Mouse (Mus musculus) limb, embryonic 14.5 days (tissue): ENCODE data around the gene Klhdc3. TPM values are rescaled to one million over a fixed set of nuclear protein-coding genes. Genes with fewer than 3 reads are reported as not detected.
A peak's percentile ranks its signal among the peaks of the same experiment; 100 is the strongest.

Experiments used
- ATAC-seq: fragments of 200-750 bp; cut with Nextera tagmentation; 2 replicates; pipeline ENCODE4 v1.8.0; 2017; ENCODE audit warnings: low read depth, moderate number of reproducible peaks, moderate TSS enrichment; ENCODE audit not compliant: low FRiP score
- DNase-seq: peaks from one replicate; pipeline ENCODE4 v3.0.0-alpha.2; 2015; ENCODE audit warnings: low spot score
- H3K27ac ChIP-seq: fragments of 300-500 bp; sonication (generic); replicated peaks from 2 replicates; pipeline ENCODE4 v1.5.1; 2014; ENCODE audit warnings: low read depth, mild to moderate bottlenecking, low read length, moderate library complexity, mixed read lengths
- H3K27me3 ChIP-seq: fragments of 300-500 bp; sonication (generic); 2 replicates; pipeline ENCODE4 v1.6.1; 2014; ENCODE audit warnings: low read length, mixed read lengths; ENCODE audit not compliant: control insufficient read depth, insufficient read depth
- H3K36me3 ChIP-seq: fragments of 300-500 bp; sonication (generic); 2 replicates; pipeline ENCODE4 v1.6.1; 2014; ENCODE audit warnings: mild to moderate bottlenecking, low read length, moderate library complexity, mixed read lengths; ENCODE audit not compliant: control insufficient read depth, insufficient read depth
- H3K4me1 ChIP-seq: fragments of 300-500 bp; sonication (generic); 2 replicates; pipeline ENCODE4 v1.6.1; 2014; ENCODE audit warnings: antibody characterized with exemption, low read length, mixed read lengths; ENCODE audit not compliant: control insufficient read depth, insufficient read depth
- H3K4me2 ChIP-seq: fragments of 300-500 bp; sonication (generic); replicated peaks from 2 replicates; pipeline ENCODE4 v1.6.1; 2014; ENCODE audit warnings: low read depth, mild to moderate bottlenecking, low read length, moderate library complexity; ENCODE audit not compliant: severe bottlenecking
- H3K4me3 ChIP-seq: fragments of 300-500 bp; sonication (generic); replicated peaks from 2 replicates; pipeline ENCODE4 v1.5.1; 2014; ENCODE audit warnings: low read length
- H3K9ac ChIP-seq: fragments of 300-500 bp; sonication (generic); 2 replicates; pipeline ENCODE4 v1.6.1; 2014; ENCODE audit warnings: mild to moderate bottlenecking, low read depth, low read length, moderate library complexity; ENCODE audit not compliant: severe bottlenecking
- H3K9me3 ChIP-seq: fragments of 300-500 bp; sonication (generic); 2 replicates; pipeline ENCODE4 v1.6.1; 2016; ENCODE audit warnings: low read length; ENCODE audit not compliant: control insufficient read depth
- POLR2A ChIP-seq: fragments of 200-500 bp; IDR thresholded peaks from 2 replicates; pipeline ENCODE4 v1.8.0; 2012; ENCODE audit warnings: inconsistent platforms, mild to moderate bottlenecking, moderate library complexity, borderline replicate concordance; ENCODE audit not compliant: insufficient read depth, insufficient read length; ENCODE audit errors: extremely low read depth
- WGBS: fragments of 180-500 bp; shearing (Covaris S2); extraction: QIAGEN DNeasy Blood & Tissue Kit; methylation state at CpG from one replicate; pipeline ENCODE4 v1.1.7; 2014; 5-methylcytosine and 5-hydroxymethylcytosine counted together
- polyA plus RNA-seq, 2 experiments: library from polyadenylated mRNA; depleted of rRNA in 1 of 2; stranded (reverse) in 1 of 2; unstranded in 1 of 2; fragments of >200 nt; fragmentation: Nextera tagmentation in 1 of 2; extraction: Ambion mirVana in 1 of 2; gene quantifications; 2 replicates each; pipeline versions ENCODE4 v1.2.1 to v1.2.3; 2012 to 2014

Gene Klhdc3
- polyA plus RNA-seq, 2 experiments: 122 to 137 TPM

GRCm38 (mm10) chr17:46678416-46678815 is 2.3 kb downstream of the Klhdc3 start, which contains the start of gene Mea1:
TSS of gene Mea1 (plus strand) at chr17:46678793.
- no peak for DNase-seq
- peak within 1 kb of the TSS; percentile 63 for H3K4me2 ChIP-seq
- H3K4me3 ChIP-seq: peak within 1 kb of the TSS; percentile 87
- no peak for ATAC-seq
- H3K4me1 ChIP-seq: peaks cover 23% of the 10 kb centered on the region
- H3K9ac ChIP-seq: peak within 1 kb of the TSS; percentile 73
- no peaks in the 10 kb centered on the region for H3K9me3 ChIP-seq
- no peak within 1 kb of the TSS for H3K27ac ChIP-seq
- no peaks in the 10 kb centered on the region for H3K27me3 ChIP-seq
- WGBS: 100% methylated on average over 7 of the region's 9 CpGs
- TF ChIP-seq POLR2A: no peak
- peaks cover 46% of the 10 kb centered on the region for H3K36me3 ChIP-seq

DNA sequence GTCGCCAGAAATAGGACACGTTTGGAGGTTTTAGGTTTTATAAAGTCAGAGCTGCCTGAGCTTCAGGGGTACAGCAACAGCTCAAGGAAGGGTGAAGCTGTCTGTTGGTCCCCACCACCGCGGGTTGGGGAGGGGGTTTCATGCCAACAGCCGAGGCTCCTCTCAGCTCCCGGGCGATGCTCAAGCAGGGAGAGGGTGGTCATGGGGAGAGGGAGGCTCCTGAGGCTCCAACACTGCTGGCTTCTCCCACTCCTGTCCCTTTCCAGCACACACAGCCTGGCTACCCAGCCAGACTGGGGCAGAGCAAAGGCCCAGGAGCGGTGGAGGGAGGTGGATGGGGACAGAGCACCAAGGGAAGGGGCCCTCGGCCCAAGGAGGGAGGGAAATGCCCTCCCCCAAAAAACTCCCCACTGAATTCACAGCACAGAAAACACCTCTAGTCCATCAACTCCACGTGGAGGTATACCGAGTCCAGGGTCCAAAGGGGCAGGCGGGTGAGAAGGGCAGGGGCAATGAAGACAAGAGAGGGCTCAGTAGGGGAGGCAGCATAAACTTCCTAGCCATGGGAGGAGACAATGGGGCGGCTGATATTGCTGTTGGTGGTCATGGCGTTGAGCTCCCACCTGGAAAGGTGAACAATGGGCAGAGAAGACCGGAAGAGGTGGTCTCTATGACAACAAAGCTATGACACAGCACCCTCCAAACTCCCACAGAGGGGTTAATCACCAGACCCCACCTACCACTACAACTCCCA is 6.0 kb downstream of the Klhdc3 start:
- H3K9ac ChIP-seq: peak overlapping the region; percentile 73
- WGBS: 21% methylated on average over 15 of the region's 15 CpGs
- H3K4me1 ChIP-seq: peaks cover 24% of the 10 kb centered on the region
- TF ChIP-seq POLR2A: no peak
- peak overlapping the region; percentile 87 for H3K27ac ChIP-seq
- H3K4me3 ChIP-seq: peak overlapping the region; percentile 66
- H3K9me3 ChIP-seq: no peaks in the 10 kb centered on the region
- peaks cover 53% of the 10 kb centered on the region for H3K36me3 ChIP-seq
- ATAC-seq (peak; percentile 23; the same call in 1 of the 2 replicates), DNase-seq (no peak)
- H3K4me2 ChIP-seq: peak overlapping the region; percentile 66
- H3K27me3 ChIP-seq: no peaks in the 10 kb centered on the region

GRCm38 (mm10) chr17:46673850-46674529 is 6.7 kb downstream of the Klhdc3 start, which contains the start of gene Rrp36:
TSS of gene Rrp36 (minus strand) at chr17:46674352.
- Histone ChIP-seq H3K4me1 (peaks cover 17% of the 10 kb centered on the region), H3K4me3 (peak within 1 kb of the TSS; percentile 66), H3K9me3 (no peaks in the 10 kb centered on the region), H3K27ac (peak within 1 kb of the TSS; percentile 87), H3K36me3 (peaks cover 60% of the 10 kb centered on the region), H3K4me2 (peak within 1 kb of the TSS; percentile 66), H3K27me3 (no peaks in the 10 kb centered on the region), H3K9ac (peak within 1 kb of the TSS; percentile 73)
- DNase-seq: peak; percentile 94
- no peak for TF ChIP-seq POLR2A
- ATAC-seq: peak; percentile 91
- whole genome bisulfite sequencing: 1% methylated on average over 42 of the region's 43 CpGs

DNA sequence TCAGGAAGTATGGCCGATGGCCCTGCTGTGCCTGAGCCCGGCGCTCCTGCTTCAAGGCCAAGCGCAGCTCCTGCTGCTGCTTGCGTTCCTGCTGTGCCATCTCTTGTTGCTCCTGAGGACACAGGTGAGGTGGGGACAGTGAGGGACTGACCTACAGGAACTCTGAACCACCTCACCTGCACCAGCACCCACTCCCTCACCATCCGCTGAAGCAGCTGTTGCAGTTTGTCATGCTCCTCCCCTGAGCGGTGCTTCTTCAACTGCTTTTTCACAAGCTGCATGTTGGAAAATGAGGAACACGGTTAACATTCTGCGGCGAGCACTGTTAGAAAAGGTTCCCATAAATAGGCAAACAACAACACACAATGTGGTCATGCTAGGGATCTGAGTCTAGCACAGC is 10.8 kb downstream of the Klhdc3 start:
- H3K4me1 ChIP-seq: peaks cover 13% of the 10 kb centered on the region
- DNase-seq: no peak
- no peak for ATAC-seq
- no peak overlapping the region for H3K27ac ChIP-seq
- no peaks in the 10 kb centered on the region for H3K9me3 ChIP-seq
- no peaks in the 10 kb centered on the region for H3K27me3 ChIP-seq
- H3K4me3 ChIP-seq: no peak overlapping the region
- no peak for TF ChIP-seq POLR2A
- H3K9ac ChIP-seq: no peak overlapping the region
- no peak overlapping the region for H3K4me2 ChIP-seq
- 91% methylated on average over 10 of the region's 10 CpGs for WGBS
- H3K36me3 ChIP-seq: peaks cover 59% of the 10 kb centered on the region

DNA sequence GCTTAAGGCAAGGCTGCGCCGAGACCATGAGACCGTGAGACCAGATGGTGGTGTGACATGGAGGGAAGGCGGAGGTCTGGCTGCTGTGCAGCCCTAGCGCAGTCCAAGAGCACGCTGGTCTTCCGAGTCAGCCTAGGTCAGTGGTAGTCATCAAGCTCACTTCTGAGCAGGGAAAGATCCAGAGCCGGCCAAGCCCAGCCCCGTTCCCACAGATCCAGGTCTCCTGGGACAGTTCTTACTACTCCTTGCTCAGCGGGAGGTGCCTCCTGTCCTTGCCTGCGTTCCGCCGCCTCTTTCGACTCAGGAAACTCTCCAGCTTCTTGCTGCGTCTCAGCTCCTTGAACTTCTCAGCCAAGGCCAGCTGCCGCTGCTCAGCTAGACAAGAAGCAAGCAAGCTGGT is 13.0 kb downstream of the Klhdc3 start:
- H3K9ac ChIP-seq: no peak overlapping the region
- no peak for TF ChIP-seq POLR2A
- no peak for ATAC-seq
- no peak overlapping the region for H3K4me2 ChIP-seq
- H3K4me1 ChIP-seq: no peaks in the 10 kb centered on the region
- H3K27ac ChIP-seq: no peak overlapping the region
- peaks cover 77% of the 10 kb centered on the region for H3K36me3 ChIP-seq
- WGBS: 90% methylated on average over 16 of the region's 16 CpGs
- peak; percentile 15 for DNase-seq
- no peak overlapping the region for H3K4me3 ChIP-seq
- no peaks in the 10 kb centered on the region for H3K9me3 ChIP-seq
- H3K27me3 ChIP-seq: no peaks in the 10 kb centered on the region
